Mouse (Mus musculus) kidney, embryonic 14.5 days (tissue): Measurements from ENCODE around the gene Zfp791. TPM values are rescaled to one million over a fixed set of nuclear protein-coding genes. Genes with fewer than 3 reads are reported as not detected.

Experiments
- ATAC-seq: fragments of 200-750 bp; cut with Nextera tagmentation; 2 replicates; pipeline ENCODE4 v1.8.0; 2017; ENCODE audit warnings: moderate number of reproducible peaks, mild to moderate bottlenecking, moderate TSS enrichment, moderate library complexity; ENCODE audit not compliant: low FRiP score, low TSS enrichment
- H3K27ac ChIP-seq: fragments of 300-500 bp; sonication (generic); 2 replicates; pipeline ENCODE4 v1.5.1; 2014; ENCODE audit warnings: low read depth, mild to moderate bottlenecking, low read length, moderate library complexity, mixed read lengths
- H3K27me3 ChIP-seq: fragments of 300-500 bp; sonication (generic); 2 replicates; pipeline ENCODE4 v1.6.1; 2014; ENCODE audit warnings: mild to moderate bottlenecking, low read length; ENCODE audit not compliant: control insufficient read depth, insufficient read depth
- H3K36me3 ChIP-seq: fragments of 300-500 bp; sonication (generic); 2 replicates; pipeline ENCODE4 v1.6.1; 2014; ENCODE audit warnings: low read length, mixed read lengths; ENCODE audit not compliant: control insufficient read depth, insufficient read depth
- H3K4me1 ChIP-seq: fragments of 300-500 bp; sonication (generic); 2 replicates; pipeline ENCODE4 v1.6.1; 2014; ENCODE audit warnings: low read length, mixed read lengths; ENCODE audit not compliant: control insufficient read depth, insufficient read depth
- H3K4me2 ChIP-seq: fragments of 300-500 bp; sonication (generic); replicated peaks from 2 replicates; pipeline ENCODE4 v1.6.1; 2014; ENCODE audit warnings: low read depth, mild to moderate bottlenecking, low read length
- H3K4me3 ChIP-seq: fragments of 300-500 bp; sonication (generic); 2 replicates; pipeline ENCODE4 v1.5.1; 2014; ENCODE audit warnings: mild to moderate bottlenecking, low read length
- H3K9ac ChIP-seq: fragments of 300-500 bp; sonication (generic); 2 replicates; pipeline ENCODE4 v1.6.1; 2014; ENCODE audit warnings: low read depth, mild to moderate bottlenecking, low read length, moderate library complexity
- H3K9me3 ChIP-seq: fragments of 300-500 bp; sonication (generic); 2 replicates; pipeline ENCODE4 v1.6.1; 2016; ENCODE audit warnings: low read length; ENCODE audit not compliant: control insufficient read depth
- WGBS: fragments of 180-500 bp; shearing (Covaris S2); extraction: QIAGEN DNeasy Blood & Tissue Kit; methylation state at CpG from one replicate; pipeline ENCODE4 v1.1.7; 2014; 5-methylcytosine and 5-hydroxymethylcytosine counted together
- polyA plus RNA-seq: library from polyadenylated mRNA; unstranded; fragments of >200 nt; fragmentation: Nextera tagmentation; extraction: Ambion mirVana; gene quantifications from 2 replicates; pipeline ENCODE4 v1.2.1, GENCODE M21; 2014

The Zfp791 gene
- polyA plus RNA-seq, 1 experiment from 2014 or later: 1.6 TPM

DNA sequence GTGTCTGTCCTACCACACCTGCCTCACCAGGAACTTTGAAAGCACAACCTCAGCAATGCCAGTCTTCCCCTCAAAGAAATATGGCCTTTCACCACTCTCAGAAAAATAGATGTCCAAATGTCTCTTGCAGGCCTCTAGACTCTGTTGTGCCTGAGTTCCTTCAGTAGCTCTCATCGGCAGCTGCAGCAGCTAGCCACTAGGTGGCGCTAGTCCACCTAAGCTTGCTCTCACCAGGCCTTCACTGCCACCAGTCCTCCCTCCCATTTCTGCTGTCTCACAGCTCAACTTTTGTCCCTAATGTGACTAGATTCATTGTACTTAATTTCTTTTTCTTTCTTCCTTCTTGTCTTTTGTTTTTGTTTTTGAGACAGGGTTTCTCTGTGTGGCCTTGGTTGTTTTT is 45.9 kb downstream of the Zfp791 start:
- ATAC-seq: no peak; the same call in 1 of the 2 replicates
- Histone ChIP-seq H3K4me1 (peaks cover 9% of the 10 kb centered on the region), H3K27ac (no peak overlapping the region), H3K9ac (no peak overlapping the region), H3K4me3 (no peak overlapping the region), H3K9me3 (no peaks in the 10 kb centered on the region), H3K36me3 (peaks cover 45% of the 10 kb centered on the region), H3K27me3 (no peaks in the 10 kb centered on the region), H3K4me2 (no peak overlapping the region)
- 2% methylated on average over 2 of the region's 2 CpGs for WGBS

DNA sequence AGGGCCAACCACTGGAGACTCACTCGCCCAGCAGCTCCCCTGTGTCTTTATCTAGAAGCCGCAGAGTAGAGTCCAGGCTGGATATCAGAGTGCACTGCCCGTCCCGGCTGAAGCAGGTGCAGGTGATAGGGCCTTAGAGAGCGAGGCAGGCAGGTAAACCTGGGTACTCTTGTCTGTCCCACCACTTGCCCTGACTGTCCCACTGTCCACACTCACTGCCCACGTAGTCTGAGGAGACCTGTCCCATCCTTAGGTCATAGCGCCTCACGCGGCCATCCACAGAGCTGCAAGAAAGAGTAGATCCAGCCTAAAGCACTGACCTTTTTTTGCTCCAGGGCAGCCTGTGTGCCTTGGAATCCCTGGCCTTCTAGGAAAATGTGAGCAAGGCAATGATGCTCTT is 46.9 kb downstream of the Zfp791 start:
- H3K36me3 ChIP-seq: peaks cover 45% of the 10 kb centered on the region
- WGBS: 83% methylated on average over 9 of the region's 9 CpGs
- no peak overlapping the region for H3K4me3 ChIP-seq
- no peaks in the 10 kb centered on the region for H3K27me3 ChIP-seq
- no peak for ATAC-seq
- no peak overlapping the region for H3K27ac ChIP-seq
- no peak overlapping the region for H3K9ac ChIP-seq
- no peak overlapping the region for H3K4me2 ChIP-seq
- H3K9me3 ChIP-seq: no peaks in the 10 kb centered on the region
- peaks cover 4% of the 10 kb centered on the region for H3K4me1 ChIP-seq

DNA sequence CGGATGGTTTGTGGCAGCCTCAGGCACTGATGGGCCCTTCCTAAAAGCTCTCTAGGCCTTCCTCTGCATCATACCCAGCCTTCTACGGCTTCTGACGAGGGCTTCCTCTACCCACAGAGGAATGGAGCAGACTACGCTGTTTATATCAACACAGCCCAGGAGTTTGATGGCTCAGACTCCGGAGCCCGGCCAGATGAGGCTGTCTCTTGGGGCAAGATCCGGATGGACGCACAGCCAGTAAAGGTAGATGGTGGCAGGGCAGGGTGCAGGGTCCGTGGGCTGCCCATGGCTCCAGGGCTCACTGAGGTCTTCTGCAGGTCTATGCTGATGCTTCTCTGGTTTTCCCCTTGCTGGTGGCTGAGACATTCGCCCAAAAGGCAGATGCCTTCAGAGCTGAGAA is 48.3 kb downstream of the Zfp791 start:
- no peak overlapping the region for H3K27ac ChIP-seq
- no peak overlapping the region for H3K4me3 ChIP-seq
- peaks cover 2% of the 10 kb centered on the region for H3K4me1 ChIP-seq
- ATAC-seq: no peak
- no peak overlapping the region for H3K4me2 ChIP-seq
- H3K36me3 ChIP-seq: peaks cover 45% of the 10 kb centered on the region
- no peaks in the 10 kb centered on the region for H3K27me3 ChIP-seq
- no peak overlapping the region for H3K9ac ChIP-seq
- 90% methylated on average over 10 of the region's 10 CpGs for WGBS
- no peaks in the 10 kb centered on the region for H3K9me3 ChIP-seq

GRCm38 (mm10) chr8:85074167-85074566 is 48.7 kb downstream of the Zfp791 start:
- WGBS: 78% methylated on average over 10 of the region's 10 CpGs
- Histone ChIP-seq H3K36me3 (peaks cover 45% of the 10 kb centered on the region), H3K4me2 (no peak overlapping the region), H3K27me3 (no peaks in the 10 kb centered on the region), H3K9ac (no peak overlapping the region), H3K27ac (no peak overlapping the region), H3K4me3 (no peak overlapping the region), H3K4me1 (no peaks in the 10 kb centered on the region; the same call in none of the 2 replicates), H3K9me3 (no peaks in the 10 kb centered on the region)
- no peak for ATAC-seq

DNA sequence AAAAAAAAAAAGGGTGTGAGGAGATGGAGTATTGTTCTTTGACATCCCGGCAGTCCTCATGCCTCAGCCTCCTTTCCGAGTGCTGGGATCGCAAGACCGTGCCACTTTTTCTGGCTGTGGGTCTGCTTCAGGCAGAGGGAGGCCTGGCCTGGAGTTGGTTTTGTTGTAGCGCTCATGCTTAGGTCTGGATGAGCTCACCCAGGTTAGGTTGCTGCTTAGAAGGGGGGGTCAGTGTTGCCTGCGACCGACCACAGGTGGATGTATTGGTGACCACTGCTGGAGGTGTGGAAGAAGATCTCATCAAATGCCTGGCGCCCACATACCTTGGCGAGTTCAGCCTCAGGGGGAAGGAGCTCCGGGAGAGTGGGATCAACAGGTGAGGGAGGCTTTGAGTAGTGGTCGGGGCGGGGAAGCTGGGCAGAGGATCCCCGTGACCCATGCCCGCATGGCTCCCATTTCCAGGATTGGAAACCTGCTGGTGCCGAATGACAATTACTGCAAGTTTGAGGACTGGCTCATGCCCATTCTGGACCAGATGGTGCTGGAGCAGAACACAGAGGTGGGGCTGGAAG is 49.8 kb downstream of the Zfp791 start:
- 90% methylated on average over 15 of the region's 15 CpGs for WGBS
- no peak overlapping the region for H3K4me3 ChIP-seq
- no peaks in the 10 kb centered on the region for H3K9me3 ChIP-seq
- H3K4me1 ChIP-seq: no peaks in the 10 kb centered on the region; the same call in none of the 2 replicates
- H3K27me3 ChIP-seq: no peaks in the 10 kb centered on the region
- no peak for ATAC-seq
- no peak overlapping the region for H3K27ac ChIP-seq
- H3K9ac ChIP-seq: no peak overlapping the region
- 0 out of 2 replicates have a peak overlapping the region, but pooled peaks have one; percentile 65 for H3K4me2 ChIP-seq
- H3K36me3 ChIP-seq: peaks cover 39% of the 10 kb centered on the region

- H3K27ac ChIP-seq: peak overlapping the region; percentile 98; the same call in 1 of the 2 replicates
- H3K27me3 ChIP-seq: no peaks in the 10 kb centered on the region
- no peak for ATAC-seq
- H3K4me1 ChIP-seq: no peaks in the 10 kb centered on the region; the same call in none of the 2 replicates
- peaks cover 34% of the 10 kb centered on the region for H3K36me3 ChIP-seq
- H3K9me3 ChIP-seq: no peaks in the 10 kb centered on the region
- H3K4me3 ChIP-seq: peak overlapping the region; percentile 93
- WGBS: 38% methylated on average over 9 of the region's 9 CpGs
- peak overlapping the region; percentile 65 for H3K4me2 ChIP-seq
- peak overlapping the region; percentile 94 for H3K9ac ChIP-seq
Observed at GRCm38 (mm10) chr8:85072364-85072929, 50.4 kb downstream of the Zfp791 start.

GRCm38 (mm10) chr8:85071514-85072281 is 51.2 kb downstream of the Zfp791 start, which contains the start of gene Dhps:
Gene Dhps (plus strand): TSS chr8:85071757.
- H3K4me1 ChIP-seq: no peaks in the 10 kb centered on the region; the same call in none of the 2 replicates
- ATAC-seq: peak; percentile 89
- H3K4me3 ChIP-seq: peak within 1 kb of the TSS; percentile 93
- WGBS: under 1% methylated on average over 67 of the region's 68 CpGs
- peak within 1 kb of the TSS; percentile 65 for H3K4me2 ChIP-seq
- no peaks in the 10 kb centered on the region for H3K9me3 ChIP-seq
- peak within 1 kb of the TSS; percentile 98 for H3K27ac ChIP-seq
- peaks cover 32% of the 10 kb centered on the region for H3K36me3 ChIP-seq
- H3K27me3 ChIP-seq: no peaks in the 10 kb centered on the region
- peak within 1 kb of the TSS; percentile 94 for H3K9ac ChIP-seq

DNA sequence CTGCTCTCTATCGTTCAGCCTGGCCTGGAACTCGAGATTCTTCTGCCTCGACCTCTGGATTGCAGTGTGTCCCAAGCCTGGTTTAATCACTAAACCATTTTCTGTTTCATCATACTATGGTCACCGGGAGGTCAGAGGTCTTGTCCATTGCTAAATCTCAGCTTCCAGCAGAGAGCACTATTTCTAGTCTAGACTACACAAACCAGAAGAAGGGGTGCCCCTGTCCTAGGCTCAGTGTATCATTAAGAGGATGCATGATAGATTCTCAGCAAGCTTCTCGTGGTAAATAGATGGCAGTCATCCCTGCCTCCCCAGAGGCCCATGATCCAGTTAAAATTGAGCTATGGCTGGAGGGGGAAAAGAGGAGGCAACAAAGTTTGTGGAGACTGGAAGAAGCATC is 51.9 kb downstream of the Zfp791 start:
- H3K36me3 ChIP-seq: peaks cover 30% of the 10 kb centered on the region
- 75% methylated on average over 5 of the region's 5 CpGs for WGBS
- H3K4me3 ChIP-seq: peak overlapping the region; percentile 93
- H3K4me2 ChIP-seq: peak overlapping the region; percentile 65
- H3K9ac ChIP-seq: peak overlapping the region; percentile 94; the same call in 1 of the 2 replicates
- ATAC-seq: no peak
- no peaks in the 10 kb centered on the region for H3K27me3 ChIP-seq
- H3K4me1 ChIP-seq: no peaks in the 10 kb centered on the region; the same call in none of the 2 replicates
- peak overlapping the region; percentile 98 for H3K27ac ChIP-seq
- H3K9me3 ChIP-seq: no peaks in the 10 kb centered on the region

GRCm38 (mm10) chr8:85067982-85068381 is 54.9 kb downstream of the Zfp791 start, which contains the start of gene Gm5741:
Gene Gm5741 (minus strand): TSS chr8:85067982.
- Histone ChIP-seq H3K27ac (no peak within 1 kb of the TSS), H3K9ac (no peak within 1 kb of the TSS), H3K4me3 (no peak within 1 kb of the TSS), H3K36me3 (peaks cover 15% of the 10 kb centered on the region; the same call in 1 of the 2 replicates), H3K27me3 (no peaks in the 10 kb centered on the region), H3K4me1 (no peaks in the 10 kb centered on the region; the same call in none of the 2 replicates), H3K4me2 (no peak within 1 kb of the TSS), H3K9me3 (no peaks in the 10 kb centered on the region)
- no peak for ATAC-seq
